Mouse (Mus musculus): ENCODE results near the gene Esp22. TPM values are rescaled to one million over a fixed set of nuclear protein-coding genes. Genes with fewer than 3 reads are reported as not detected.
"Not testable (repeated sequence)": the region's sequence is repeated elsewhere in the genome, so short reads cannot be mapped to it uniquely, and the experiment has no call there.

Esp22 gene
- not detected in 2 replicates for polyA plus RNA-seq (2015; fragmentation: Nextera tagmentation; extraction: Ambion mirVana)

DNA sequence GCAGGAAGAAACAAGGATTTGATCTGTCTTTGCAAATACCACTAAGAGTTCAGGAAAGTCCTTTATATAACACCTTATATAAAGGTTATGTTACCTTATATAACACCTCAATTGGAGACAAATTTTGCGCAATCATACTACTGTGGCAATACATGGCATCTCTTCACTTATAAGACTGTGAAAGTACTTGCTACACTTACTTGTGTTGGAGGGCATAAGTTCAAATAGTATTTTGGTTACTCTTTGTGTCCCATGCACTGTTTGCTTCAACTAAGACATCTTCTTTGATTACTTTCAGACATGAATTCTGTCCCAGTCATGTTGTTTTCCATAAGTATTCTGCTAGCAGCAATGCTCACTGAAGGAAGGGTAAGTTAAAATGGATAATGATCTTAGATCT, at the start of gene Esp22:
Gene Esp22, plus strand, starts transcription at position 301 of the 400 bp plus-strand sequence.
- H3K9ac ChIP-seq (ENCODE audit: low read depth, low read length), result no peak within 1 kb of the TSS
- TF ChIP-seq CTCF (IDR thresholded peaks at IDR 0.05; ENCODE audit: low read depth), result no peak
- H3K27ac ChIP-seq (ENCODE audit: low read depth, low read length), result no peak within 1 kb of the TSS
- no peak within 1 kb of the TSS for H3K4me3 ChIP-seq (ENCODE audit: low read depth, low read length)
- WGBS, result 93% methylated on average over 1 of the region's 1 CpGs
- H3K9me3 ChIP-seq (ENCODE audit: control insufficient read depth), result peaks cover 12% of the 10 kb centered on the region; the same call in 1 of the 2 replicates
- ATAC-seq, result no peak
- H3K36me3 ChIP-seq (ENCODE audit: control insufficient read depth, insufficient read depth), result no peaks in the 10 kb centered on the region
- H3K4me1 ChIP-seq (replicated peaks; ENCODE audit: control insufficient read depth, insufficient read depth, low read length), result no peaks in the 10 kb centered on the region
- no peak within 1 kb of the TSS for H3K4me2 ChIP-seq (replicated peaks; ENCODE audit: low read depth)
- H3K27me3 ChIP-seq (replicated peaks; ENCODE audit: control insufficient read depth, insufficient read depth, low read length), result no peaks in the 10 kb centered on the region

DNA sequence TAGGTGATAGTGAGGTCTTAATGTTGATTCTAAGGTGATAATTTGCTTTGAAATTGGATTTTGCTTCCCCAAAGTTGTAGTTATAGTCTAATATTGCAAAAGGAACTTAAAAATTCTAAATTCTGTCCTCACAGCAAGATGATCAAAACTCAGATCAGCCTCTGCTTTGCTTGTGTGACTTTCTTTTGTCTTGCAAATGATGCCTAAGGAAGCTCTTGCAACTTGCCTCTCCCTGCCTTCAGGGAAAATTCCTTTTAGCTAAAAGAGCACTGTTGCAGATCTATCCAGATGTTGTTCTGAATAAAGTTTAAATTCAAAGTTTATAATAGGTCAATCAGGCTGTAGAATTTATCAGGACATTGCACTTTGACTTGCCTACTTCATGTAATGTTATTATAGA, 31.5 kb upstream of the Esp22 start:
- H3K36me3 ChIP-seq (ENCODE audit: control insufficient read depth, insufficient read depth), result no peaks in the 10 kb centered on the region
- H3K4me3 ChIP-seq (ENCODE audit: low read depth, low read length), result no peak overlapping the region
- H3K27ac ChIP-seq (ENCODE audit: low read depth, low read length), result no peak overlapping the region
- H3K9ac ChIP-seq (ENCODE audit: low read depth, low read length), result no peak overlapping the region
- no peaks in the 10 kb centered on the region for H3K27me3 ChIP-seq (replicated peaks; ENCODE audit: control insufficient read depth, insufficient read depth, low read length)
- H3K4me2 ChIP-seq (replicated peaks; ENCODE audit: low read depth), result no peak overlapping the region
- ATAC-seq, result no peak
- peaks cover 11% of the 10 kb centered on the region; the same call in 1 of the 2 replicates for H3K9me3 ChIP-seq (ENCODE audit: control insufficient read depth)
- H3K4me1 ChIP-seq (replicated peaks; ENCODE audit: control insufficient read depth, insufficient read depth, low read length), result no peaks in the 10 kb centered on the region
- TF ChIP-seq CTCF (IDR thresholded peaks at IDR 0.05; ENCODE audit: low read depth), result no peak

DNA sequence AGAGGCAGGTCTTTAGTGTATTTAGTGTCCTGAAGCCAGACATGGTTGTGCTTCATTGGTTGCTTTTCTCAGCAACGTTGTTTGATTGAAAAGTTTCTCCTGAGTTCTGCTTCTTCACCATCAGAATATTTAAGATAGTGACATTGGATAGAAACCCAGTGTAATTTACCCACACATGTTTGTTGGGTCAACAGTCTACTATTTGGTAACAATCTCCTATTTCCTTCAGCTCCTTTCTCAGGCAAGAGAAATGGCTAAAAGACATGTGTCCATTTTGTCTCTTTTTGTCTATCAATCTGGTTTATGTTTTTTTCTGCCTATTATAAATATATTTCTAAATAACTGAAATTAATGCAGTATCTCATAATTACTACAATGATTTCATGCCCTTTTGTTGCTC, 18.2 kb upstream of the Esp22 start, which contains the start of gene Esp23:
Gene Esp23, minus strand, starts transcription at position 101 of the 400 bp plus-strand sequence.
- Histone ChIP-seq H3K27me3 (replicated peaks; ENCODE audit: control insufficient read depth, insufficient read depth, low read length) (no peaks in the 10 kb centered on the region), H3K9me3 (ENCODE audit: control insufficient read depth) (peaks cover 6% of the 10 kb centered on the region; the same call in 1 of the 2 replicates), H3K36me3 (ENCODE audit: control insufficient read depth, insufficient read depth) (no peaks in the 10 kb centered on the region), H3K4me1 (replicated peaks; ENCODE audit: control insufficient read depth, insufficient read depth, low read length) (no peaks in the 10 kb centered on the region), H3K4me3 (ENCODE audit: low read depth, low read length) (no peak within 1 kb of the TSS), H3K9ac (ENCODE audit: low read depth, low read length) (no peak within 1 kb of the TSS), H3K27ac (ENCODE audit: low read depth, low read length) (no peak within 1 kb of the TSS), H3K4me2 (replicated peaks; ENCODE audit: low read depth) (no peak within 1 kb of the TSS)
- WGBS, result 41% methylated on average over 1 of the region's 1 CpGs
- no peak for ATAC-seq
- no peak for TF ChIP-seq CTCF (IDR thresholded peaks at IDR 0.05; ENCODE audit: low read depth)

DNA sequence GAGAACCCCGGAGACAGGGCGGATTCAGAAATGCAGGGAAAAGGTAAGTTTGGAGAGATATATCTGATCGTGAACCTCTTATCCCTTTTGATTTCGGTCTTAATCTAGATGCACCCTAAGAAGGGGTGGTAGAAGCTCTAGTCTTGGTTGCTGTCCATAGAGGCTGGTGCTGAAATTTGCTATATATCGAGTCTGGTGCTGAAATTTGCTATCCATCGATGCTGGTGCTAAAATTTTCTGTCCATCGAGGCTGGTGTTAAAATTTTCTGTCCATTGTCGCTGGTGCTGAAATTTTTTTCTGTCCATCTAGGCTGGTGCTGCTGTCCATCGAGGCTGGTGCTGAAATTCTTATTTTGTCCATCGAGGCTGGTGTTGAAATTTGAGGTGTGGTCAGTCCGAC, 12.0 kb downstream of the Esp22 start:
- H3K4me3 ChIP-seq (ENCODE audit: low read depth, low read length); ATAC-seq; H3K4me2 ChIP-seq (replicated peaks; ENCODE audit: low read depth); H3K27ac ChIP-seq (ENCODE audit: low read depth, low read length); H3K9ac ChIP-seq (ENCODE audit: low read depth, low read length); H3K9me3 ChIP-seq (ENCODE audit: control insufficient read depth); H3K27me3 ChIP-seq (replicated peaks; ENCODE audit: control insufficient read depth, insufficient read depth, low read length); H3K36me3 ChIP-seq (ENCODE audit: control insufficient read depth, insufficient read depth); H3K4me1 ChIP-seq (replicated peaks; ENCODE audit: control insufficient read depth, insufficient read depth, low read length): not testable (repeated sequence)
- 72% methylated on average over 11 of the region's 11 CpGs for WGBS

DNA sequence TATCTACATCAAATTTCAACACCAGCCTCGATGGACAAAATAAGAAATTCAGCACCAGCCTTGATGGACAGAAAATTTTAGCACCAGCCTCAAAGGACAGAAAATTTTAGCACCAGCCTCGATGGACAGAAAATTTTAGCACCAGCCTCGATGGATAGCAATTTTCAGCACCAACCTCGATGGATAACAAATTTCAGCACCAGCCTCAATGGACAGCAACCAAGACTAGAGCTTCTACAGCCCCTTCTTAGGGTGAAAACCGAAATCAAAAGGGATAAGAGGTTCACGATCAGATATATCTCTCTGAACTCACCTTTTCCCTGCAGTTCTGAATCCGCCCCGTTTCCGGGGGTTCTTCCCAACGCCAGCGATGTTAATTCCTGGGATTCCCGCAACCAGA, 34.0 kb downstream of the Esp22 start:
- H3K27ac ChIP-seq (ENCODE audit: low read depth, low read length); H3K36me3 ChIP-seq (ENCODE audit: control insufficient read depth, insufficient read depth); ATAC-seq; H3K4me3 ChIP-seq (ENCODE audit: low read depth, low read length); H3K4me2 ChIP-seq (replicated peaks; ENCODE audit: low read depth); H3K4me1 ChIP-seq (replicated peaks; ENCODE audit: control insufficient read depth, insufficient read depth, low read length); H3K9me3 ChIP-seq (ENCODE audit: control insufficient read depth); H3K9ac ChIP-seq (ENCODE audit: low read depth, low read length); H3K27me3 ChIP-seq (replicated peaks; ENCODE audit: control insufficient read depth, insufficient read depth, low read length): not testable (repeated sequence)
- WGBS, result 71% methylated on average over 12 of the region's 12 CpGs

Other genes starting within 250 kb of the Esp22 start
- not detected in 2 replicates for gene Esp24, start 58.6 kb upstream of the Esp22 start, polyA plus RNA-seq (2015; fragmentation: Nextera tagmentation; extraction: Ambion mirVana)
- gene Gm21903, start 52.0 kb upstream of the Esp22 start, polyA plus RNA-seq (2015; fragmentation: Nextera tagmentation; extraction: Ambion mirVana), result not detected in 2 replicates
- not detected in 2 replicates for gene Esp23, start 18.3 kb upstream of the Esp22 start, polyA plus RNA-seq (2015; fragmentation: Nextera tagmentation; extraction: Ambion mirVana)